Mouse (Mus musculus): Measurements from ENCODE around the gene AY074887. TPM values are rescaled to one million over a fixed set of nuclear protein-coding genes. Genes with fewer than 3 reads are reported as not detected.

Gene AY074887
- not detected in 2 replicates for total RNA-seq (2014; rRNA removed; ENCODE audit: low replicate concordance)
- 0.32 and 0.37 TPM in 2 replicates for polyA plus RNA-seq (2015; fragmentation: Nextera tagmentation; extraction: Ambion mirVana)

GRCm38 (mm10) chr9:54950575-54951321 is at the start of gene AY074887, which contains the start of gene Psma4:
AY074887 (minus strand) TSS chr9:54950998.
Psma4 (plus strand) TSS chr9:54950790.
- under 1% methylated on average over 63 of the region's 65 CpGs for WGBS
- Histone ChIP-seq H3K36me3 (replicated peaks; ENCODE audit: control insufficient read depth, insufficient read depth, low read length) (peaks cover 34% of the 10 kb centered on the region), H3K9ac (replicated peaks; ENCODE audit: low read depth, low read length) (peak within 1 kb of the TSS; percentile 78), H3K27me3 (ENCODE audit: control insufficient read depth, insufficient read depth, low read length) (no peaks in the 10 kb centered on the region), H3K4me1 (ENCODE audit: control insufficient read depth, insufficient read depth) (peaks cover 6% of the 10 kb centered on the region; the same call in 1 of the 2 replicates), H3K4me3 (ENCODE audit: low read depth, low read length) (peak within 1 kb of the TSS; percentile 76), H3K9me3 (replicated peaks; ENCODE audit: control insufficient read depth, low read length) (no peaks in the 10 kb centered on the region), H3K27ac (ENCODE audit: low read depth) (peak within 1 kb of the TSS; percentile 90), H3K4me2 (ENCODE audit: low read depth, low read length) (peak within 1 kb of the TSS; percentile 86)
- ATAC-seq (ENCODE audit: insufficient read depth, low read depth) (peak; percentile 99), DNase-seq (ENCODE audit: low spot score) (peak; percentile 90)
- no peak for TF ChIP-seq CTCF (IDR thresholded peaks at IDR 0.05; ENCODE audit: low read depth)
- no peak for TF ChIP-seq EP300 (IDR thresholded peaks at IDR 0.05; ENCODE audit: low read depth)

GRCm38 (mm10) chr9:54995645-54996044 is 44.8 kb upstream of the AY074887 start:
- H3K27ac ChIP-seq (ENCODE audit: low read depth): no peak overlapping the region
- ATAC-seq (ENCODE audit: insufficient read depth, low read depth) (no peak), DNase-seq (ENCODE audit: low spot score) (no peak)
- H3K4me3 ChIP-seq (ENCODE audit: low read depth, low read length): no peak overlapping the region
- no peaks in the 10 kb centered on the region for H3K27me3 ChIP-seq (ENCODE audit: control insufficient read depth, insufficient read depth, low read length)
- no peak overlapping the region for H3K9ac ChIP-seq (replicated peaks; ENCODE audit: low read depth, low read length)
- no peaks in the 10 kb centered on the region for H3K9me3 ChIP-seq (replicated peaks; ENCODE audit: control insufficient read depth, low read length)
- TF ChIP-seq CTCF (IDR thresholded peaks at IDR 0.05; ENCODE audit: low read depth) (no peak), EP300 (IDR thresholded peaks at IDR 0.05; ENCODE audit: low read depth) (no peak)
- 39% methylated on average over 3 of the region's 3 CpGs for WGBS
- H3K4me1 ChIP-seq (ENCODE audit: control insufficient read depth, insufficient read depth): no peaks in the 10 kb centered on the region
- H3K4me2 ChIP-seq (ENCODE audit: low read depth, low read length): no peak overlapping the region
- no peaks in the 10 kb centered on the region for H3K36me3 ChIP-seq (replicated peaks; ENCODE audit: control insufficient read depth, insufficient read depth, low read length)

GRCm38 (mm10) chr9:54994381-54994780 is 43.6 kb upstream of the AY074887 start:
- no peak for TF ChIP-seq EP300 (IDR thresholded peaks at IDR 0.05; ENCODE audit: low read depth)
- no peak for TF ChIP-seq CTCF (IDR thresholded peaks at IDR 0.05; ENCODE audit: low read depth)
- H3K4me3 ChIP-seq (ENCODE audit: low read depth, low read length): no peak overlapping the region
- H3K9ac ChIP-seq (replicated peaks; ENCODE audit: low read depth, low read length): no peak overlapping the region
- H3K36me3 ChIP-seq (replicated peaks; ENCODE audit: control insufficient read depth, insufficient read depth, low read length): no peaks in the 10 kb centered on the region
- 55% methylated on average over 3 of the region's 3 CpGs for WGBS
- DNase-seq (ENCODE audit: low spot score): no peak
- no peaks in the 10 kb centered on the region for H3K9me3 ChIP-seq (replicated peaks; ENCODE audit: control insufficient read depth, low read length)
- no peaks in the 10 kb centered on the region for H3K4me1 ChIP-seq (ENCODE audit: control insufficient read depth, insufficient read depth)
- no peak for ATAC-seq (ENCODE audit: insufficient read depth, low read depth)
- no peak overlapping the region for H3K4me2 ChIP-seq (ENCODE audit: low read depth, low read length)
- no peaks in the 10 kb centered on the region for H3K27me3 ChIP-seq (ENCODE audit: control insufficient read depth, insufficient read depth, low read length)
- H3K27ac ChIP-seq (ENCODE audit: low read depth): no peak overlapping the region

GRCm38 (mm10) chr9:54990362-54990761 is 39.6 kb upstream of the AY074887 start:
- WGBS: 65% methylated on average over 3 of the region's 3 CpGs
- H3K4me1 ChIP-seq (ENCODE audit: control insufficient read depth, insufficient read depth): no peaks in the 10 kb centered on the region
- TF ChIP-seq EP300 (IDR thresholded peaks at IDR 0.05; ENCODE audit: low read depth): no peak
- TF ChIP-seq CTCF (IDR thresholded peaks at IDR 0.05; ENCODE audit: low read depth): no peak
- no peak overlapping the region for H3K4me3 ChIP-seq (ENCODE audit: low read depth, low read length)
- no peak overlapping the region for H3K4me2 ChIP-seq (ENCODE audit: low read depth, low read length)
- H3K36me3 ChIP-seq (replicated peaks; ENCODE audit: control insufficient read depth, insufficient read depth, low read length): no peaks in the 10 kb centered on the region
- no peak overlapping the region for H3K9ac ChIP-seq (replicated peaks; ENCODE audit: low read depth, low read length)
- H3K9me3 ChIP-seq (replicated peaks; ENCODE audit: control insufficient read depth, low read length): no peaks in the 10 kb centered on the region
- ATAC-seq (ENCODE audit: insufficient read depth, low read depth) (no peak), DNase-seq (ENCODE audit: low spot score) (no peak)
- H3K27me3 ChIP-seq (ENCODE audit: control insufficient read depth, insufficient read depth, low read length): no peaks in the 10 kb centered on the region
- no peak overlapping the region for H3K27ac ChIP-seq (ENCODE audit: low read depth)

GRCm38 (mm10) chr9:54982401-54982800 is 31.6 kb upstream of the AY074887 start:
- Histone ChIP-seq H3K4me1 (ENCODE audit: control insufficient read depth, insufficient read depth) (no peaks in the 10 kb centered on the region), H3K27ac (ENCODE audit: low read depth) (no peak overlapping the region), H3K4me2 (ENCODE audit: low read depth, low read length) (peak overlapping the region; percentile 89; the same call in 1 of the 2 replicates), H3K4me3 (ENCODE audit: low read depth, low read length) (peak overlapping the region; percentile 55), H3K9me3 (replicated peaks; ENCODE audit: control insufficient read depth, low read length) (no peaks in the 10 kb centered on the region), H3K9ac (replicated peaks; ENCODE audit: low read depth, low read length) (no peak overlapping the region), H3K27me3 (ENCODE audit: control insufficient read depth, insufficient read depth, low read length) (peaks cover 42% of the 10 kb centered on the region), H3K36me3 (replicated peaks; ENCODE audit: control insufficient read depth, insufficient read depth, low read length) (no peaks in the 10 kb centered on the region)
- DNase-seq (ENCODE audit: low spot score) (no peak), ATAC-seq (ENCODE audit: insufficient read depth, low read depth) (no peak)
- 24% methylated on average over 7 of the region's 7 CpGs for WGBS
- no peak for TF ChIP-seq CTCF (IDR thresholded peaks at IDR 0.05; ENCODE audit: low read depth)
- no peak for TF ChIP-seq EP300 (IDR thresholded peaks at IDR 0.05; ENCODE audit: low read depth)
